Mouse (Mus musculus) embryonic facial prominence, embryonic 10.5 days (tissue): ENCODE measurements at regions not wholly inside any gene's neighbourhood (a gene's known extent, or its start where the extent isn't known, plus 50 kb on each side); places are given as distances from the start of the nearest gene placed in this dataset.
A peak's percentile ranks its signal among the peaks of the same experiment; 100 is the strongest.

ENCODE experiments used
- DNase-seq: peaks from one replicate; pipeline ENCODE4 v3.0.0-alpha.2; 2017; ENCODE audit warnings: low spot score
- H3K27ac ChIP-seq: fragments of 300-500 bp; sonication (generic); replicated peaks from 2 replicates; pipeline ENCODE4 v1.5.1; 2016; ENCODE audit warnings: mild to moderate bottlenecking
- H3K27me3 ChIP-seq: fragments of 300-500 bp; sonication (generic); replicated peaks from 2 replicates; pipeline ENCODE4 v1.6.1; 2016; ENCODE audit warnings: low read depth, mild to moderate bottlenecking; ENCODE audit not compliant: poor library complexity, severe bottlenecking
- H3K36me3 ChIP-seq: fragments of 300-500 bp; sonication (generic); replicated peaks from 2 replicates; pipeline ENCODE4 v1.6.1; 2016; ENCODE audit warnings: mild to moderate bottlenecking, moderate library complexity
- H3K4me1 ChIP-seq: fragments of 300-500 bp; sonication (generic); 2 replicates; pipeline ENCODE4 v1.6.1; 2016
- H3K4me3 ChIP-seq: fragments of 300-500 bp; sonication (generic); 2 replicates; pipeline ENCODE4 v1.5.1; 2016; ENCODE audit warnings: mild to moderate bottlenecking, moderate library complexity
- H3K9me3 ChIP-seq: fragments of 300-500 bp; sonication (generic); 2 replicates; pipeline ENCODE4 v1.6.1; 2016; ENCODE audit warnings: mild to moderate bottlenecking
- WGBS: fragments of 180-500 bp; shearing (Covaris S2); methylation state at CpG from one replicate; pipeline ENCODE4 v1.1.7; 2016; 5-methylcytosine and 5-hydroxymethylcytosine counted together

GRCm38 (mm10) chr7:68686396-68687139, 62.5 kb downstream of the Arrdc4 start:
- no peaks in the 10 kb centered on the region for H3K36me3 ChIP-seq
- 0 out of 2 replicates have a peak, but pooled peaks cover 3% of the 10 kb centered on the region for H3K9me3 ChIP-seq
- H3K4me1 ChIP-seq: no peaks in the 10 kb centered on the region
- WGBS: 82% methylated on average over 6 of the region's 6 CpGs
- no peaks in the 10 kb centered on the region for H3K27me3 ChIP-seq
- DNase-seq: no peak
- H3K27ac ChIP-seq: no peak overlapping the region
- H3K4me3 ChIP-seq: no peak overlapping the region

- Histone ChIP-seq H3K27ac (no peak overlapping the region), H3K9me3 (no peaks in the 10 kb centered on the region), H3K4me1 (peaks cover 7% of the 10 kb centered on the region; the same call in 1 of the 2 replicates), H3K36me3 (no peaks in the 10 kb centered on the region), H3K4me3 (no peak overlapping the region), H3K27me3 (no peaks in the 10 kb centered on the region)
- DNase-seq: no peak
- 77% methylated on average over 5 of the region's 5 CpGs for WGBS
Measured at GRCm38 (mm10) chr7:68682929-68683643, 66.0 kb downstream of the Arrdc4 start.

GRCm38 (mm10) chr7:68682318-68682728, 66.7 kb downstream of the Arrdc4 start:
- no peaks in the 10 kb centered on the region for H3K9me3 ChIP-seq
- WGBS: 73% methylated on average over 6 of the region's 6 CpGs
- H3K27ac ChIP-seq: no peak overlapping the region
- no peak for DNase-seq
- H3K4me1 ChIP-seq: peaks cover 7% of the 10 kb centered on the region; the same call in 1 of the 2 replicates
- H3K4me3 ChIP-seq: no peak overlapping the region
- H3K27me3 ChIP-seq: no peaks in the 10 kb centered on the region
- H3K36me3 ChIP-seq: no peaks in the 10 kb centered on the region

DNA sequence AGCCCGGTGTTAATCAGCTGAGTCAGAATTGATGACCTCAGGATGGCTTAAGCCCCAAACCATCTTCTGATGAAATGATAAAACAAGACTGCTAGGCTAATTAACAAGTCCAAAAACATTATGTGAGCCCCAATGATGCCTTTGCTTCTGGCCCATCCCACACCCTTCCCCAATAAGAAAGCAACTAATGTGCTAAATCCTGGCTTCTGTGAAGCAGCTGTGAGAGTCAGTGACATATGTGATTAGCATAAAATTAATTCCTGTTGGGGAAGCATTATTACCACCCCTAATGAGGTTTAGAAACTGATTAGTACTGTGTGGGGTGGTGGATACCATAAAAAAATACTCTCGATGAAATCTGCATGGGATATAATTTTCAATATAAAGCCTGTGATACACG, 69.3 kb downstream of the Arrdc4 start:
- no peak for DNase-seq
- 88% methylated on average over 3 of the region's 3 CpGs for WGBS
- H3K27me3 ChIP-seq: no peaks in the 10 kb centered on the region
- H3K9me3 ChIP-seq: no peaks in the 10 kb centered on the region
- H3K4me3 ChIP-seq: no peak overlapping the region
- H3K4me1 ChIP-seq: peaks cover 7% of the 10 kb centered on the region; the same call in 1 of the 2 replicates
- no peaks in the 10 kb centered on the region for H3K36me3 ChIP-seq
- H3K27ac ChIP-seq: no peak overlapping the region

- 73% methylated on average over 12 of the region's 12 CpGs for WGBS
- Histone ChIP-seq H3K27me3 (no peaks in the 10 kb centered on the region), H3K27ac (no peak overlapping the region), H3K36me3 (no peaks in the 10 kb centered on the region), H3K4me1 (peaks cover 7% of the 10 kb centered on the region), H3K4me3 (no peak overlapping the region), H3K9me3 (peaks cover 4% of the 10 kb centered on the region; the same call in 1 of the 2 replicates)
- DNase-seq: no peak
Measured at GRCm38 (mm10) chr7:68667790-68668732, 81.0 kb downstream of the Arrdc4 start.

GRCm38 (mm10) chr7:68667215-68667614, 81.8 kb downstream of the Arrdc4 start:
- WGBS: 53% methylated on average over 4 of the region's 4 CpGs
- Histone ChIP-seq H3K36me3 (no peaks in the 10 kb centered on the region), H3K27me3 (no peaks in the 10 kb centered on the region), H3K9me3 (no peaks in the 10 kb centered on the region), H3K4me1 (peaks cover 7% of the 10 kb centered on the region), H3K27ac (no peak overlapping the region), H3K4me3 (no peak overlapping the region)
- DNase-seq: peak; percentile 22

DNA sequence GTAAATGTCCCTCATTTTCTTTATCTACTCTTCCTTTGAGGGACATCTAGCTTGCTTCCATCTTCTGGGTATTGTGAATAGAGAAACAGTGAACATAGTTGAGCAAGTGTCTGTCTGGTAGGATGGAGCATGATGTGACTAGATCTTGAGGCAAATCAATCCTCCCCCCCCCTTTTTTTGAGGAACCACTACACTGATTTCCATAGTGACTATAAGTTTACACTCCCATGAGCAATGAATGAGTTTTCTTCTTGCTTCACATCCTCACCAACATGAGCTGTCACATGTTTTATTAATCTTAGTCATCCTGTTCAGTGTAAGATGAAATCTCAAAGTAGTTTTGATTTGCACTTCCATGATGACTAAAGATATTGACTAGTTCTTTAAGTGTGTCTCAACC, 92.7 kb downstream of the Arrdc4 start:
- Histone ChIP-seq H3K9me3 (no peaks in the 10 kb centered on the region; the same call in 1 of the 2 replicates), H3K4me1 (no peaks in the 10 kb centered on the region), H3K27ac (no peak overlapping the region), H3K27me3 (no peaks in the 10 kb centered on the region), H3K36me3 (no peaks in the 10 kb centered on the region), H3K4me3 (no peak overlapping the region)
- DNase-seq: no peak

DNA sequence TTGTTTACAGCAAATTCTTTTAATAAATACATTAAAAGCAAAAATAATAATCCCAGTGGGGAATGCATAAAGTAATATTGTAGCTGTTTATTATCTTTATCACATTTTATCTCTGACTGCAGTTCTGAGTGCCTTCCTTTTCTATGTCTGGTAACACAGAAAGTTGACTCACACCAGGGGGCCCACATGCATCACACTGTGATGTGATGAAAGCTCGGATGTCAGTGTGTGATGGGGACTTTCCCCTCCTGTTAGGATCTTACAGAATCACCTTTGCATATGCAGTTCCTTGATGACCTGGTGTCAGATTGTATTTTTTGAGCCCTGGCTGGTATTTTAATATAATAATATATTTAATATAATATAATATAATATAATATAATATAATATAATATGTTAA, 95.5 kb downstream of the Arrdc4 start:
- WGBS: 78% methylated on average over 1 of the region's 1 CpGs
- H3K27ac ChIP-seq: no peak overlapping the region
- H3K27me3 ChIP-seq: no peaks in the 10 kb centered on the region
- no peaks in the 10 kb centered on the region for H3K36me3 ChIP-seq
- H3K4me3 ChIP-seq: no peak overlapping the region
- no peaks in the 10 kb centered on the region for H3K4me1 ChIP-seq
- no peaks in the 10 kb centered on the region; the same call in 1 of the 2 replicates for H3K9me3 ChIP-seq
- DNase-seq: no peak

DNA sequence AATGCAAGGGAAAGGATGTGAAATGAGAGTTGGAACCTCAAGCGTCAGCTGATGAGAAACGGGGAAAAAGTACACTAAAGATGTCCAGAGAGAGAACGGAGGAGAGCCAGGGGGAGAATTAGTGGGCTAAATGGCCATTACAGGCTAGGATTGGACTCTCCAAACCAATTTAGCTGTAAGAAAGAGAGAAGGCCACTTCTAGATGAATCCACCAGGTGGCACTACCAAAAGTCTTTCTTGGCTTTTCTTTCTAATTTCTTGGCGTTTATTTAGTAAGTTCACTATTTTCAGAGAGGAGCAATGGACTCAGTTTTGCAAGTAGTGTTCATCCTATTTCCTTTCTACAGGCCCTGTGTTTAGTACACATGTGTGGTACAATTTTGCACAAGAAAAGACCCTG, 97.6 kb downstream of the Arrdc4 start:
- no peaks in the 10 kb centered on the region; the same call in 1 of the 2 replicates for H3K9me3 ChIP-seq
- no peak overlapping the region for H3K4me3 ChIP-seq
- DNase-seq: no peak
- H3K36me3 ChIP-seq: no peaks in the 10 kb centered on the region
- H3K4me1 ChIP-seq: no peaks in the 10 kb centered on the region
- H3K27ac ChIP-seq: no peak overlapping the region
- H3K27me3 ChIP-seq: no peaks in the 10 kb centered on the region
- 73% methylated on average over 4 of the region's 4 CpGs for WGBS

- WGBS: 66% methylated on average over 7 of the region's 7 CpGs
- Histone ChIP-seq H3K4me3 (no peak overlapping the region), H3K27me3 (no peaks in the 10 kb centered on the region), H3K36me3 (no peaks in the 10 kb centered on the region), H3K9me3 (no peaks in the 10 kb centered on the region), H3K4me1 (peaks cover 10% of the 10 kb centered on the region; the same call in 1 of the 2 replicates), H3K27ac (no peak overlapping the region)
- DNase-seq: peak; percentile 17
Measured at GRCm38 (mm10) chr7:68637556-68638215, 111.4 kb downstream of the Arrdc4 start.

- Histone ChIP-seq H3K36me3 (no peaks in the 10 kb centered on the region), H3K27me3 (no peaks in the 10 kb centered on the region), H3K27ac (no peak overlapping the region), H3K4me3 (no peak overlapping the region), H3K4me1 (no peaks in the 10 kb centered on the region), H3K9me3 (no peaks in the 10 kb centered on the region)
- no peak for DNase-seq
- 90% methylated on average over 3 of the region's 3 CpGs for WGBS
Measured at GRCm38 (mm10) chr7:68621080-68621479, 128.0 kb downstream of the Arrdc4 start.

- Histone ChIP-seq H3K9me3 (no peaks in the 10 kb centered on the region), H3K27me3 (no peaks in the 10 kb centered on the region), H3K4me3 (no peak overlapping the region), H3K36me3 (no peaks in the 10 kb centered on the region), H3K27ac (no peak overlapping the region), H3K4me1 (no peaks in the 10 kb centered on the region)
- DNase-seq: no peak
- WGBS: 89% methylated on average over 4 of the region's 4 CpGs
Measured at GRCm38 (mm10) chr7:68610499-68610898, 138.5 kb downstream of the Arrdc4 start.
